Mouse (Mus musculus) liver, postnatal 0 days (tissue): ENCODE measurements at regions not wholly inside any gene's neighbourhood (a gene's known extent, or its start where the extent isn't known, plus 50 kb on each side); places are given as distances from the start of the nearest gene placed in this dataset.

Experiments
- CTCF ChIP-seq: sonication (generic); IDR thresholded peaks from 2 replicates; pipeline ENCODE4 v1.5.1; 2016; ENCODE audit warnings: antibody characterized with exemption, low read depth
- EP300 ChIP-seq: IDR thresholded peaks from 2 replicates; pipeline ENCODE4 v1.6.1; 2016; ENCODE audit warnings: antibody characterized with exemption, low read depth, mild to moderate bottlenecking

GRCm38 (mm10) chr2:27606816-27607215 lies 69.4 kb upstream of the Rxra start:
- TF ChIP-seq CTCF, result no peak
- TF ChIP-seq EP300, result no peak
